Mouse (Mus musculus) intestine, embryonic 14.5 days (tissue): ENCODE measurements around the gene Kcne2. TPM values are rescaled to one million over a fixed set of nuclear protein-coding genes. Genes with fewer than 3 reads are reported as not detected.
A peak's percentile ranks its signal among the peaks of the same experiment; 100 is the strongest.

ENCODE experiments used
- ATAC-seq: fragments of 200-750 bp; cut with Nextera tagmentation; replicated peaks from 2 replicates; pipeline ENCODE4 v1.8.0; 2017; ENCODE audit warnings: low read depth, moderate number of reproducible peaks, moderate TSS enrichment, moderate library complexity; ENCODE audit not compliant: low FRiP score, low TSS enrichment
- DNase-seq: peaks from one replicate; pipeline ENCODE4 v3.0.0-alpha.2; 2018; ENCODE audit warnings: low spot score
- H3K27ac ChIP-seq: fragments of 300-500 bp; sonication (generic); 2 replicates; pipeline ENCODE4 v1.5.1; 2014; ENCODE audit warnings: low read depth, mild to moderate bottlenecking, control low read depth
- H3K27me3 ChIP-seq: fragments of 300-500 bp; sonication (generic); replicated peaks from 2 replicates; pipeline ENCODE4 v1.6.1; 2014; ENCODE audit warnings: low read length, control low read depth; ENCODE audit not compliant: control insufficient read depth, insufficient read depth
- H3K36me3 ChIP-seq: fragments of 300-500 bp; sonication (generic); 2 replicates; pipeline ENCODE4 v1.6.1; 2014; ENCODE audit warnings: low read length, control low read depth; ENCODE audit not compliant: control insufficient read depth, insufficient read depth
- H3K4me1 ChIP-seq: fragments of 300-500 bp; sonication (generic); replicated peaks from 2 replicates; pipeline ENCODE4 v1.6.1; 2014; ENCODE audit warnings: low read length, control low read depth, mixed read lengths; ENCODE audit not compliant: control insufficient read depth, insufficient read depth
- H3K4me2 ChIP-seq: fragments of 300-500 bp; sonication (generic); 2 replicates; pipeline ENCODE4 v1.6.1; 2014; ENCODE audit warnings: low read length
- H3K4me3 ChIP-seq: fragments of 300-500 bp; sonication (generic); 2 replicates; pipeline ENCODE4 v1.5.1; 2014; ENCODE audit warnings: low read depth, low read length, control low read depth, mixed read lengths
- H3K9ac ChIP-seq: fragments of 300-500 bp; sonication (generic); 2 replicates; pipeline ENCODE4 v1.6.1; 2014; ENCODE audit warnings: mild to moderate bottlenecking, low read length
- H3K9me3 ChIP-seq: fragments of 300-500 bp; sonication (generic); 2 replicates; pipeline ENCODE4 v1.6.1; 2016; ENCODE audit warnings: low read length, control low read depth; ENCODE audit not compliant: control insufficient read depth
- WGBS: fragments of 180-500 bp; shearing (Covaris S2); extraction: QIAGEN DNeasy Blood & Tissue Kit; methylation state at CpG from one replicate; pipeline ENCODE4 v1.1.7; 2014; 5-methylcytosine and 5-hydroxymethylcytosine counted together
- polyA plus RNA-seq: library from polyadenylated mRNA; unstranded; fragments of >200 nt; fragmentation: Nextera tagmentation; extraction: Ambion mirVana; gene quantifications from 2 replicates; pipeline ENCODE4 v1.2.1, GENCODE M21; 2014

The Kcne2 gene
- polyA plus RNA-seq, 1 experiment from 2014 or later: 0.18 TPM

DNA sequence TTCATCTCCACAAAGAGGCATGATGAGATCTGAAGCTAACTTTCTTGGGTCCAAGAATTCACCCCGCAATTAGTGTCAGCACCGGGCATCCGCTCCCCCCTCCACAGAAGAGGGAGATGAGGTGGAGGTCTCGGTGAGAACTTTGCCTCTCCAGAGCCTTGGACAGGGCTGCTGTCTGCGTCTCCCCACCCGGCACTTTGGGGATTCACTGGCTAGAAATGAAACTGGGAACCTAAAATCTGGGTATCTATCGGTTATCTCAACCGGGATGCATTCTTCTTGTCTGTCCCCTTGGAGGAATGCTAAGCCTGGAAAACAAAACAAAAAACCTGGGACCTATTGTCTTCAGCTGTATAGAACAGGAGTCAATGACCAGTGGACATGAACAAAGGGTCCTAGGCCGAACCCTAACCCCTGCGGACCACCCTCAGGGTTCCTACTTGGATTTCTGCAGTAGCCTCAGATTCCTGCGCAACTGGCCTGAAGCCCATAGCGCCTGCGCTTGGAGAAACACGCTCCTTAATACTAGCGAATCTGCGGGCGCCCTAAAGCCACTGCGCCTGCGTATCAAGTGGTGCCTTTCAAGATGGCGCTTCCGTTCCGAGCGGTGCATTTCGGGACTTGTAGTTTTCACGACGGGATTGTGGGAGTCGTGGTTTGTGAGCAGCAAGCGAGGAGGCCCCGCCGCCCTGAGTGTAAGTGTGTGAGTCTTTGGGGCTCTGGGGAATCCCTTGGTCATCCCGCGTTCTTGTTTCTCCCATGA, 8.6 kb downstream of the Kcne2 start, which contains the start of gene Smim11:
Gene Smim11, plus strand, starts transcription at position 638 of the 763 bp plus-strand sequence.
- H3K27ac ChIP-seq: peak within 1 kb of the TSS; percentile 58
- WGBS: 11% methylated on average over 32 of the region's 32 CpGs

GRCm38 (mm10) chr16:92301412-92301806, 9.2 kb downstream of the Kcne2 start:
- peak overlapping the region; percentile 94 for H3K4me2 ChIP-seq
- H3K27me3 ChIP-seq: no peaks in the 10 kb centered on the region
- H3K36me3 ChIP-seq: peaks cover 14% of the 10 kb centered on the region
- DNase-seq (no peak), ATAC-seq (peak; percentile 57)
- peak overlapping the region; percentile 81 for H3K4me3 ChIP-seq
- H3K27ac ChIP-seq: peak overlapping the region; percentile 58
- H3K9me3 ChIP-seq: no peaks in the 10 kb centered on the region
- WGBS: under 1% methylated on average over 12 of the region's 12 CpGs
- H3K9ac ChIP-seq: peak overlapping the region; percentile 73
- H3K4me1 ChIP-seq: peaks cover 16% of the 10 kb centered on the region

More for the DNA sequence above, 8.6 kb downstream of the Kcne2 start, which contains the start of gene Smim11:
- Histone ChIP-seq H3K9ac (peak within 1 kb of the TSS; percentile 73), H3K4me3 (peak within 1 kb of the TSS; percentile 81), H3K9me3 (no peaks in the 10 kb centered on the region), H3K27me3 (no peaks in the 10 kb centered on the region), H3K4me1 (peaks cover 16% of the 10 kb centered on the region), H3K36me3 (peaks cover 8% of the 10 kb centered on the region; the same call in 1 of the 2 replicates), H3K4me2 (peak within 1 kb of the TSS; percentile 94)
- DNase-seq (peak; percentile 95), ATAC-seq (peak; percentile 94)

- Histone ChIP-seq H3K4me2 (peak overlapping the region; percentile 94), H3K4me3 (peak overlapping the region; percentile 81), H3K4me1 (peaks cover 16% of the 10 kb centered on the region), H3K27me3 (no peaks in the 10 kb centered on the region), H3K27ac (peak overlapping the region; percentile 58; the same call in 1 of the 2 replicates), H3K36me3 (peaks cover 20% of the 10 kb centered on the region), H3K9me3 (no peaks in the 10 kb centered on the region), H3K9ac (peak overlapping the region; percentile 73)
- no peak for ATAC-seq
- 32% methylated on average over 5 of the region's 5 CpGs for WGBS
- no peak for DNase-seq
Measured at GRCm38 (mm10) chr16:92301989-92302388, 9.8 kb downstream of the Kcne2 start.

- Histone ChIP-seq H3K9ac (no peak overlapping the region), H3K27ac (no peak overlapping the region), H3K4me1 (peaks cover 16% of the 10 kb centered on the region), H3K4me2 (peak overlapping the region; percentile 94), H3K27me3 (no peaks in the 10 kb centered on the region), H3K9me3 (no peaks in the 10 kb centered on the region), H3K4me3 (no peak overlapping the region), H3K36me3 (peaks cover 24% of the 10 kb centered on the region)
- DNase-seq (no peak), ATAC-seq (no peak)
- 51% methylated on average over 5 of the region's 5 CpGs for WGBS
Measured at GRCm38 (mm10) chr16:92302506-92302905, 10.3 kb downstream of the Kcne2 start.

GRCm38 (mm10) chr16:92305519-92305918, 13.3 kb downstream of the Kcne2 start:
- Histone ChIP-seq H3K27me3 (no peaks in the 10 kb centered on the region), H3K4me1 (peaks cover 12% of the 10 kb centered on the region), H3K4me2 (no peak overlapping the region), H3K27ac (no peak overlapping the region), H3K4me3 (no peak overlapping the region), H3K9me3 (no peaks in the 10 kb centered on the region), H3K36me3 (peaks cover 47% of the 10 kb centered on the region), H3K9ac (no peak overlapping the region)
- ATAC-seq (no peak), DNase-seq (no peak)
- WGBS: 92% methylated on average over 2 of the region's 2 CpGs

GRCm38 (mm10) chr16:92307947-92308346, 15.8 kb downstream of the Kcne2 start:
- peaks cover 69% of the 10 kb centered on the region for H3K36me3 ChIP-seq
- ATAC-seq (no peak), DNase-seq (no peak)
- 80% methylated on average over 3 of the region's 3 CpGs for WGBS
- no peak overlapping the region for H3K9ac ChIP-seq
- H3K4me2 ChIP-seq: no peak overlapping the region
- H3K4me1 ChIP-seq: no peaks in the 10 kb centered on the region; the same call in 1 of the 2 replicates
- H3K4me3 ChIP-seq: no peak overlapping the region
- no peaks in the 10 kb centered on the region for H3K9me3 ChIP-seq
- H3K27ac ChIP-seq: no peak overlapping the region
- no peaks in the 10 kb centered on the region for H3K27me3 ChIP-seq

- Histone ChIP-seq H3K36me3 (peaks cover 73% of the 10 kb centered on the region), H3K9me3 (no peaks in the 10 kb centered on the region), H3K27me3 (no peaks in the 10 kb centered on the region), H3K4me2 (no peak overlapping the region), H3K27ac (no peak overlapping the region), H3K4me3 (no peak overlapping the region), H3K9ac (no peak overlapping the region), H3K4me1 (no peaks in the 10 kb centered on the region)
- ATAC-seq (no peak), DNase-seq (no peak)
- WGBS: 65% methylated on average over 4 of the region's 4 CpGs
Measured at GRCm38 (mm10) chr16:92309126-92309525, 16.9 kb downstream of the Kcne2 start.

GRCm38 (mm10) chr16:92313953-92314741, 22.0 kb downstream of the Kcne2 start:
- H3K27ac ChIP-seq: no peak overlapping the region
- H3K36me3 ChIP-seq: peaks cover 36% of the 10 kb centered on the region
- H3K4me3 ChIP-seq: no peak overlapping the region
- no peak overlapping the region for H3K9ac ChIP-seq
- no peaks in the 10 kb centered on the region for H3K27me3 ChIP-seq
- 49% methylated on average over 13 of the region's 13 CpGs for WGBS
- H3K4me1 ChIP-seq: no peaks in the 10 kb centered on the region
- ATAC-seq: peak; percentile 67
- no peak overlapping the region for H3K4me2 ChIP-seq
- peak; percentile 68 for DNase-seq
- H3K9me3 ChIP-seq: peaks cover 4% of the 10 kb centered on the region; the same call in 1 of the 2 replicates
